Mouse (Mus musculus): ENCODE data around the gene Ctsr. TPM values are rescaled to one million over a fixed set of nuclear protein-coding genes. Genes with fewer than 3 reads are reported as not detected.
"Not testable (repeated sequence)": the region's sequence is repeated elsewhere in the genome, so short reads cannot be mapped to it uniquely, and the experiment has no call there.

Gene Ctsr
- polyA plus RNA-seq (2012; ENCODE audit: insufficient read depth, low replicate concordance), result not detected in 2 replicates

- TF ChIP-seq GATA1 (IDR thresholded peaks at IDR 0.05; ENCODE audit: borderline replicate concordance, low read length) (no peak), FLI1 (IDR thresholded peaks at IDR 0.05; ENCODE audit: low read length) (no peak)
- Histone ChIP-seq H3K27me3 (replicated peaks) (no peaks in the 10 kb centered on the region), H3K4me1 (no peaks in the 10 kb centered on the region), H3K9me3 (no peaks in the 10 kb centered on the region), H3K36me3 (replicated peaks; ENCODE audit: low read length) (no peaks in the 10 kb centered on the region), H3K4me3 (replicated peaks) (no peak within 1 kb of the TSS)
Measured at GRCm38 (mm10) chr13:61164156-61164555, at the start of gene Ctsr. Gene Ctsr (minus strand): TSS chr13:61164256.

DNA sequence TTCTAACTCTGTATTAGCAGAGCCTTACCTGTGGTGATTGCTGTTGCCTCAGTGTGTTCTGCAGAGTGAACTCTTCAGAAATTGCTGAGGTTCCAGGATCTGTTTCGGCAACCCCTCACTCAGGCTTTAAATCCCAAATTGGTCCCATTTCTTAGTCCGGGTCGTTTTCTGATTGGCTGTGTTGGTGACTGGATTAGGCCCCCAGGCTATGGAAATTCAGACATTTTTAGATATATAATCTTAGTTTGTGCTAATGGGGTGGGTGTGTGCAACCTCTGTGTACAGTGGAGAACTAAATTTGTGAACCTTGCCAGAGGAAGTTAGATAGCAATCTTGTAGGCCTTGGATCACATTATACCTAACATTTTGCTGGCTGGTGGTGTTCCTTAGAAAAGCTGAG lies 39.3 kb upstream of the Ctsr start, which contains the start of gene Cts6:
Gene Cts6, minus strand, starts transcription at position 101 of the 400 bp plus-strand sequence.
- no peaks in the 10 kb centered on the region for H3K4me1 ChIP-seq
- TF ChIP-seq FLI1 (IDR thresholded peaks at IDR 0.05; ENCODE audit: low read length) (no peak), GATA1 (IDR thresholded peaks at IDR 0.05; ENCODE audit: borderline replicate concordance, low read length) (no peak)
- H3K27me3 ChIP-seq (replicated peaks), result no peaks in the 10 kb centered on the region
- H3K9me3 ChIP-seq, result no peaks in the 10 kb centered on the region
- no peak within 1 kb of the TSS for H3K4me3 ChIP-seq (replicated peaks)
- no peaks in the 10 kb centered on the region for H3K36me3 ChIP-seq (replicated peaks; ENCODE audit: low read length)

DNA sequence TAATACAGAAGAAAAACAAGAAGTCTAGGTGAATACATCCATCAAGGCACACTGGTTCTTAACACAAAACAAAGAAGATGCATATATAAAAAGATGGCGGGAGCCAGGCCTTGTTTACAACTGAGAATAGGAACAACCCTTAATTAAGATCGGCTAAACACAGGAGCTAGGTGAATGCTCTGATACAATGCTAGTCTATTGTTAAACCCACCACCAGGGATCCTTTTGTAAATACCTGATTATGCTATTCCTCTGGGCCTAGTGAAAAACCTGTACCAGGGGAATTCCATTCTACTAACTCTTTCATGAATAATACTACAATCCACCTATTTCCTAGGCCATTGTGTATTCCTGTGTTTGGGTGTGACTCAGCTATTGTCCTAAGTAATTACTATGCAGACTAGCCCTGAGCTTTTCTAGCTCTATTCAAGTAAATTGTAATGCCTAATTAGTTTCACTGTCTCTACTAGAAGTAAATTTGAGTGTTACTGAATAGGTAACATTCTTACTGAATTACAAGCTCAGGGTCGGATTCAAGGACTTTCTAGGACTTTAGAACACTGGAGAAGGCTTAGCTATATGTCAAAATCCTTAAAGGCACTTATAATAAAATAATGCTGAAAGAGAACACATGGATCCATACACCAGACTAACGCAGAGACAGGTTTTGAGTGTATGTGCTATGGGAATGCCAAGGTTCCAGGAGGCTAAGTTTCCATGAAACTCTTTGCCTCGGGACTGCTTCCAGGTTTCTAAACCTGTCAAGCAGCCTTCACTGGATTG lies 21.3 kb upstream of the Ctsr start:
- H3K36me3 ChIP-seq (replicated peaks; ENCODE audit: low read length); H3K4me1 ChIP-seq; H3K4me3 ChIP-seq (replicated peaks); H3K27me3 ChIP-seq (replicated peaks); H3K9me3 ChIP-seq: not testable (repeated sequence)

GRCm38 (mm10) chr13:61164622-61165021 lies 566 bp upstream of the Ctsr start:
- TF ChIP-seq GATA1 (IDR thresholded peaks at IDR 0.05; ENCODE audit: borderline replicate concordance, low read length) (no peak), FLI1 (IDR thresholded peaks at IDR 0.05; ENCODE audit: low read length) (no peak)
- H3K4me3 ChIP-seq (replicated peaks), result no peak overlapping the region

More at GRCm38 (mm10) chr13:61164622-61165021, 566 bp upstream of the Ctsr start:
- Histone ChIP-seq H3K4me1 (no peaks in the 10 kb centered on the region), H3K27me3 (replicated peaks) (no peaks in the 10 kb centered on the region), H3K36me3 (replicated peaks; ENCODE audit: low read length) (no peaks in the 10 kb centered on the region), H3K9me3 (no peaks in the 10 kb centered on the region)

Other genes with a start within 250 kb of the Ctsr start
- not detected in 2 replicates for gene Gm49393, start 228.7 kb downstream of the Ctsr start, polyA plus RNA-seq (2012; ENCODE audit: insufficient read depth, low replicate concordance)
- gene Gm49391, start 227.7 kb downstream of the Ctsr start, polyA plus RNA-seq (2012; ENCODE audit: insufficient read depth, low replicate concordance), result 6.5 and 26.5 TPM in 2 replicates
- 33.0 and 240 TPM in 2 replicates for gene Ctla2a, start 227.6 kb downstream of the Ctsr start, polyA plus RNA-seq (2012; ENCODE audit: insufficient read depth, low replicate concordance)
- gene Tpbpa, start 222.3 kb downstream of the Ctsr start, polyA plus RNA-seq (2012; ENCODE audit: insufficient read depth, low replicate concordance), result 2.1 TPM in 1 of 2 replicates, not detected in the other
- gene Ctsj, start 158.3 kb downstream of the Ctsr start, polyA plus RNA-seq (2012; ENCODE audit: insufficient read depth, low replicate concordance), result not detected in 2 replicates
- gene Ctsq, start 123.6 kb downstream of the Ctsr start, polyA plus RNA-seq (2012; ENCODE audit: insufficient read depth, low replicate concordance), result not detected in 2 replicates
- gene Cts6, start 39.2 kb upstream of the Ctsr start, polyA plus RNA-seq (2012; ENCODE audit: insufficient read depth, low replicate concordance), result not detected in 2 replicates
- gene Cts8, start 91.1 kb upstream of the Ctsr start, polyA plus RNA-seq (2012; ENCODE audit: insufficient read depth, low replicate concordance), result not detected in 2 replicates
- not detected in 2 replicates for gene Gm49398, start 124.6 kb upstream of the Ctsr start, polyA plus RNA-seq (2012; ENCODE audit: insufficient read depth, low replicate concordance)
- gene Cts7, start 193.9 kb upstream of the Ctsr start, polyA plus RNA-seq (2012; ENCODE audit: insufficient read depth, low replicate concordance), result not detected in 2 replicates